Mouse (Mus musculus): ENCODE data around the gene Usp31.

Usp31 gene

DNA sequence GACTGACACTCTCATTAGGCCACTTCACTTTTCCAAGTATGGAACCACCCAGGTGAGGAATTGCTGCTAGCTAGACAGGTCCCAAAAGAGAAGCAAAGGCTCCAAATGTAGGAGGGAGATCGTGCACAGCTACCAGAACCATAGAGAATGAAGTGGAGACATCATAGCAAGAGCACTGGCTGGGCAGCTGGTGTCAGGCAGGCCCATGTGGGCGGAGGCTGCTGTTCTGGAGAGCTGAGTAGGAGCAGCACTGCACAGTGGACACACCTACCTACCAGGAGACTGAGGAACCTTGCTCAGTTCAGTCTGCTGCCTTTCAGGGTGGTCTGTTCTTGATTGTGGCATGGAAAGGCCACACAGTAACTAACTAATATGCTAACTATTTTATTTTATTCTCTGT is 52.4 kb downstream of the Usp31 start:
- no peak for DNase-seq

DNA sequence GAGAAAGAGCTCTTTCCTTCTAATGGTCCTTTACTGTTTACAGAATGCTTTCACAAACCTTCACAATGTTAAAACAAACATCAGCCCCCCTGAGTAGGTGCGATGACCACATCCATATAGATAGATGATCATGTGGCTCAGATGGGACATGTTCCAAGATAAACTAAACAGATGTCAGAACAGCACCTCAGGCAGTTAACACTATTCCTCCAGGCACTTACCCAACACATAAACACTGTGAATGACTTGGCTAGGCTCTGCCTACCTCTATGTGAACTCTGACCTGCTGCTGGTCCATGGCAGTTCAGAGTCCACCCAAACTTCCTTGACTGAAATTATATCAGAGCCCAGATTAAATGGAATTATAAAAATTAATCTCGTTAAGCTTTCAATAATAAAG is 54.4 kb downstream of the Usp31 start:
- no peak for DNase-seq

DNA sequence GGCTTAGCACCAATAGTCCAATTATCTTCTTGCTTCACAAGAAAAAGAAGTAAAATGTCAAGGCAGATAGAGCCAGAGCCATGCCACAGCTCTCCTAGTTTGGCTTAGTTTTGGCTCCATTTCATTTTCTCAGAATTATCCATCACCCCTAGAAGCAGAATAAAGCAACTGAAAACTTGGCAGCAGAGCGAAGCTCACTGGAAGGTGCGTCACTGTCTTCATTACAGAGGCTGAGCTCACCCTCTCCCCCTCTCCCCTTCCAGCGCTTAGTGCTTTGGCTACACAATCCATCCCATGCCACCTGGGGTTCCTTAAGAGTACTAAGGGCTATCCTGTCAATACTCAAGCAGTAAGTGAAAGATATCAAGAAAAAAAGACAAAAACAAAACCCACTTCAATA is 56.3 kb downstream of the Usp31 start:
- DNase-seq = no peak

DNA sequence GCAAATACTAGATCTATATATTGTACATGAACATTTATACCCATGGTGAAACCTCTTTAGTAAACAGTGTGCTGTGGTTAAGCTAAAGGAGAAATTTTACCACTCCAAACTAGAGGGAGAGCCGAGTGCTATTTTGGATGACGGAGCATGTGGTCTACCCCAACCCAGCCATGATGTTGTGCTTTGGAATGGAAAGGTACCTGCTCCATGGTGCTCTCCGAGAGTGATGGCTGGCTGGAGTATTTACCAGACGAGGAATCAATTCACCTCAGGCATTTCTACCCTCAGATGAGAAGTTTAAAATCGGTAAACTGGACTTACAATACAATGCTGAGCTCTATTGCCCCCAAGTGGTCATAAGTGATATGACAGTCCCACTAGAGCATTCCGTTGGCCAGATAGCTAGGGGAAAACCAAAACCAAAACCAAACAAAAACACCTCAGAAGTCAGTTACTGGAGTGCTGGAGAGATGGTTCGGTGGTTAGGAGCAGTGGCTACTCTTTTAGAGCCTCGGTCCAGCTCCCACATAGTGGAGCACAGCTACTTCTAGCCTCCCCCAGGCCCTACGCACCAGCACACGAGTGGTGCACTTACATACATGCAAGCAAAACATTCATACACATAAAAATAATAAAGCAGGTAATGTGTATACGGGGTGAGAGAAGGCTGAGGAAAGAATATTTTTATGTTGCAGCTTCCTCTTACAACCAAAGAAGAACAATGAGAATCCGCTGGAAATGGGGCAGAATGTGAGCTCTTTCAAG is 65.9 kb downstream of the Usp31 start:
- DNase-seq = peak; percentile 57

DNA sequence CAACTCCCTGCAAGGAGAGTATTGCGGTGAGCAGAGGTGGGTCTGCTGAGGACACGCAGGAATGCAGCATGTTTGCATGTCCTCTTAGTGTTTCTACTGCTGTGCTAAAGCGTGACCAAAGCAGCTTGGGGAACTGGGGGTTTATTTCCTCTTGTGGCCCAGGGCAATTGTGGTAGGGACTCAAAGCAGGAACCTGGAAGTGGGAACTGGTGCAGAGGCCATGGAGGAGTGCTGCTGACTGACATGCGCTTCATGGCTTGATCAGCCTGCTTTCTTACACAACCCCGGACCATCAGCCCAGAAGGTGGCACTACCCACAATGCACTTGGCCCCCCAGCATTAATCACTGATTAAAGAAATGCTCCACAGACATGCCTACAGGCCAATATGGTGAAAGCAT is 70.3 kb downstream of the Usp31 start:
- no peak for DNase-seq

DNA sequence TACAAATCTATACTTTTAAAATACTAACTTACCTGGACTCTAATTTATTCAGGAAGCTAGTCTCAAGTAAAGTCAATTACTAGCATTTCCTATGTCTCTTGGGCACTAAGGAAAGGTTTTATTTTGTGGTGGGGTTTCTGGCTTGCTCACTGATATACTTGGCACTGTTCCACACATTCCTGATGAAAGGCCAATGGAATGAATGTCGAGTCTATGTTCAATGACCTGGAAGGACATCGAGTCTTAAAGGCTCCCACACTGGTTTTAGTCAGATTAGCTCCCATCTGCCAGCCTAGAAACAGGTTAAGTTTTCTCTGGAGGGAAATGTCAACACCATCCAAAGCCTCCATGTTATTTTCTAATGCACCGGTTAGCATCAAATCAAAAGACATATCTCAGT is 72.8 kb downstream of the Usp31 start:
- DNase-seq = no peak

DNA sequence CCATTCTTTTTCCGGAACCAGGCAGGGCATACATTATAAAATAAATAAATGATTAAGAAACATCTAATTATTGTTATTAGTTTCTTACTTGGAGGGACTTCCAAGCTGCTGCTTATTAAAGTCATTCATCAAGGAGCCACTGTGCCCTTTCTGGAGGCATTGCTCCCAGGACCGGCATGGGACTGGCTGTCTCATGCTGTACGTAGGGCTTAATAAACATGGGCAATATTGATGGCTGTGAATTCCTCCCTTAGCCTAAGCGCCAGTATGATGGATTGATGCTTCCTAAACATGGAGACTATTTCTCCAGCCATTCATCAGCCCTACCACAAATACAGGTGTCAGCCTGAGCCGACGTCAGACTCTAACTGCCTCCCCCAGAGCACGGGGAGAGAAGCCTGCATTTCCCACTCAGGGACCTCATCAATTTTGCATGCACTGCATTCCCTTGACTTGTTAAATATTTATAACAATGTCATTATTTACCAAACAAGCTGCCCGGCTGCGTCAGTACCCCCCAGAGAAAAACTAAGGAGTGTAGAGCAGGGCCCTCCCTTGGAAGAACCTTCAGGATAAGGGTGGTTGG is 84.1 kb downstream of the Usp31 start:
- DNase-seq = no peak

DNA sequence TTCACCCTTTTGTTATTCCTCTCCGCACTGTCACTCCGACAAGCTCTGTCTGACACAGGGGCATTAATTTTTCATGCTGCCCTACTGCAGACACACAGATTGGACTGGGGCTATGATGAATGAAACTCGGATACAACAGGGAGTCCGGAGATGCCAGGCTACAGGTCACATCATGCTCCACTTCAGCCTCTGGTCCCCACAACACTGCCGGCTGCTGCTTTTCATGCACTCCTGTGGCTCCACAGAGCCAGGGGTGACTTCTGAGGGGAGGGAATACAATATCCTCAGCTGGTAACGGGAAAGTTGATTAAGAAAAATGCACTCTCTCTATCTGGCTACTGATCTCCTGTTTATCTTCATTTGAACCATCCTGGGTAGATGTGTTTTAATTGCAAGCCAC is 84.6 kb downstream of the Usp31 start:
- DNase-seq = no peak

DNA sequence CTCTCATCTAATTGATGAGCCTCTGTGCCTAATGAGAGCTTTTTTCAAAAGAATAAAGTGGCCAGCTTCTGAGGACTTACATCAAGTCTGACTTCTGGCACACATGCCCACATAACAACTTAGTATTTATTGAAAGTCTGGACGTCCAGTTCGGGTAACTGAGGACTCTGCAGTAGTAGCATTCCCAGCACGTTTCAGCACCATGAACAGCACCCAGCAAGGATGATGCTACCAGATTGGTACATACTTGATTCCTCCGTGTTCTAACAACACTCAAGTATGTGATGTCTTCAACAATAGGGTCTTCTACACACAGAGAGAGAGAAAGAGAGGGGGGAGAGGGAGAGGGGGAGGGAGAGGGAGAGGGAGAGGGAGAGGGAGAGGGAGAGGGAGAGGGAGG is 105.4 kb downstream of the Usp31 start:
- no peak for DNase-seq

DNA sequence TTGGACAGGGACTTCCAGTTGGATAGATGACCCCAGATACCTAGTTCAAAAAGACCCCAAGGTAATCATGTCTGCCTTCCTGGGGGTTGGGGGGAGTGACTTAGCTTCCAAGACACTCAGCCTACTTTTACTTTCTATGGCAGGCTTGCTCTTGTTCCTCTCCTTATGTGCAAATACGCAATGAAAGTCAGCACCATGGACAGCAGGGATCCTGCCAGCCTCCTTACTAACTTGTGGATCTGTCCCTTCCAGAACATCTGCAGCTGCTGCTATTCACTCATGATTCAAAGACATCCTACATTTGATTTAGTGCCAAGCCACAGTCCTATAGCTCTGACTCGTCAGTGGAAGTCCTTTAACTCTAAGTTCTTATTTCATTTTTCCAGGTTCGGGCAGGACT is 110.7 kb downstream of the Usp31 start:
- DNase-seq = no peak

DNA sequence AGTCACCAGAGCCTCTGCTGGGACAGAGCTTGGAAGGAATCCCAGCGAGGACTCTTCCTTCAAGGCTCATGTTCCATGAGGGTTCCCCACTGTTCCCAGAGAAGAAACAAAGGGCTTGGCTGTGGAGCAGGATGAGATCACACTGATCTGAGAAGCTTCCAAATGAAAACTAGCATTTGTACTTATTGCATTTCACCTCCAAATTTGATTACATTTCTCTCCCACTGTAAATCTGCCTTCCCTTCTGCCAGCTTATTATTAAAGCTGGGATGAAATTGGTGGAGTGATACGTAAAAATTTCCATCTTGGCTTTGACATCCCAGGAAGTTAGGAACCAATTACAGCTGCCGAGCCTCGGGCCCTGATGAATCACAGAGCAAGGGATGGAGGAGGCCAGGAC is 111.6 kb downstream of the Usp31 start:
- no peak for DNase-seq

DNA sequence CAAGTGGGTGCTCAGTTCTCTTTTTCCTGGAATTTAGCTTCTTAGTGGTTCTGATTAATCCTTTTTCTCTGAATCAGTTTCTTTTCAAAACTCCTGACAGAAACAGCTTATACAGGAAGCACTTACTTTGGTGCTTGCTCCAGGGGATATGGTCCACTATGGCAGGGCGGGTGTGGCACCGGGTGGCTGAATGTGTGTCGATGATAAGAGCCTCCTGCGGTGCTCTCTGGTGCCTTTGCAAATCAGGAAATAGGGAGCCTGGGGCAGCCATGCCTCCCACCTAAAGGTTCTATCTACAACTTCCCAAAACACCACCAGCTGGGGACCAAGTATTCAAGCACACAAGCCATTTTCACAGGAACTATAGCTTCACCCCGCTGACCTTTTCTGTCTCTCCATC is 112.0 kb downstream of the Usp31 start:
- DNase-seq = no peak

DNA sequence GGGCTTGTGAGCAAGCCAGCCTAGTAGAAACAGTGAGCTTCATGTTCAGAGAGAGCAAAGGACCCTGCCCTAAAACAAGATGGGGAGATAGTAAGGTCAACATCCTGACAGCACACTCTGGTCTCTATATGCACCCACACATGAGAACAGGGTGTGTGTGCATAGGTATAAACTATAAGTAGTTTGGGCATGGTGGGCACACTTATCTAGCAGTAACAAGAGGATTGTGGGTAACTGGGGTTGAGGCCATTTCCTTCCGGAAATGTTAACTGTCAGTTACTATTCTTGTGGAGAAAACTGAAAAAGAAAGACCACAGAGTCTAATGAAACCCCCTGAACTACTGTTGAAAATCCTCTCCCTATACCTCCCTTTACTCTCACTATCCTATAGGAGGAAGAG is 112.4 kb downstream of the Usp31 start:
- DNase-seq = no peak
